Mouse (Mus musculus) brain, embryonic 18.5 days (tissue): ENCODE data around the gene Btd.
"Not testable (repeated sequence)": the region's sequence is repeated elsewhere in the genome, so short reads cannot be mapped to it uniquely, and the experiment has no call there.

Experiments used
- DNase-seq: peaks from one replicate; pipeline ENCODE4 v3.0.0-alpha.2; 2012; ENCODE audit warnings: low read depth, low spot score

Gene Btd

DNA sequence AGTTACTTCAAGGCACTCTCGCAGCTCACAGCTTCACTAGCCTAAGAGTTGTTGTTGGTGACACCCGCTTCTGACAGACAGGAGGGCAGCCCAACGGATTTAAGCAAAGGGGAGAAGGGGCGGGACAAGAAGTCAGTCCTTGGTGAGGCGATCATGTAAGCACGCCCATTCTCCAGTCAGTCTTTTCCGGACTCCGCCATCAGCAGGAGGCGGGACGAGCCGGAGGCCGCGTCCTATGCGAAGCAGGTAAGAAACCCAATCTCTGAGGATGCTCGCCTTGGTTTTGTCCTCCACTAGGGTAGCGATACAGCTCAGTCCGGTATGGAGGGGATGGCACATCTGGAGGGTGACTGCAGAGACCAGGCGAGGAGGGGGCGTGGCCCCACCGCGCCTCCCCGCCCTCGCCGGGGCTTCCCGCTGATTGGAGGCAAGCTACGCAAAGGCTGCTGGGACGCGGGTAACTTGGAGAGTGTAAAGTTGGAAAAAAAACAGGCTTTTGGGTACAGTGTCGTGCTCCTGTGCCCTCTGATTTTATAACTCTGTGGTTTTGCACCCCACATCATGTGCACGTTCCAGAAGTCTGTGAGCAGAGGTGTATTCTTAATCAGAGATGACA, at the start of gene Btd, which contains the start of gene Hacl1:
TSS of gene Btd (plus strand) at position 139 of the 616 bp plus-strand sequence.
TSS of gene Hacl1 (minus strand) at position 397 of the 616 bp plus-strand sequence.
- DNase-seq = peak; percentile 84

DNA sequence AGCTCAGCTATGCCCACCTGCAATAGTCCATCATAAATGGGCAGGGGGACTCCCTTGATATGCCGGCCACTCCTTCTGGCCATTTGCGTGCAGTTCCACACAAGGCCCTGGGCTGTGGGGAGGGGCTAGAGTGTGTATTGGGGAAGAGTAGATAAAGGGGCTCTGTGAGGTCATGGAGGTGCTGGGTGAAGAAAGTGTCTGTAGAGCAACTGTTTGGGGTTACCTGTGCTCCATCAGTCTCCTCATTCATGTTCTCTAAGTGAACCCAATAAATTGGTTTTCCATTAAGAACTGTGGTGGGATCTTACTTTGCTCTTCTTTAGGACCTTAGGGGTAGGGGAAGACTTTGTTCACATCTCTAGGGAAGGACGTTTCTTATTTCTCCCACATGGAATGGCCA, 49.6 kb upstream of the Btd start, which contains the start of gene Colq:
TSS of gene Colq (minus strand) at position 101 of the 400 bp plus-strand sequence.
- no peak for DNase-seq

DNA sequence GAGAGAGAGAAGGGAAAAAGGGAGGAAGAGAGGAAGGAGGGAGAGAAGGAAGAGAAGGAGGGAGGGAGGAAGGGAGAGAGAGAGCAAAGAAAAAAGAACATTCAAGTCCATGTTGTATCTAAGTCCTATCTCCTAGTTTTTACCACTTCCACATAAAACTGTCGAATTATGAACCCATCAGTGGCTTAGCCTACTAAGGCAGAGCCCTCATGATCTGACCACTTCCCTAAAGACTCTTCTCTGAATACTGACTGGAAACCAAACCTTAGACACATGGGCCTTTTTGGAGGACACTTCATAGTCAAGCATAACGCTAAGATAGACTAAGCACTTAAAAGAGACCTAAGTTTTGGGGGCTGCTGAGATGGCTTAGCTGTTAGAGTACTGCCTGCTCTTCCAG, 47.8 kb upstream of the Btd start:
- DNase-seq = no peak

DNA sequence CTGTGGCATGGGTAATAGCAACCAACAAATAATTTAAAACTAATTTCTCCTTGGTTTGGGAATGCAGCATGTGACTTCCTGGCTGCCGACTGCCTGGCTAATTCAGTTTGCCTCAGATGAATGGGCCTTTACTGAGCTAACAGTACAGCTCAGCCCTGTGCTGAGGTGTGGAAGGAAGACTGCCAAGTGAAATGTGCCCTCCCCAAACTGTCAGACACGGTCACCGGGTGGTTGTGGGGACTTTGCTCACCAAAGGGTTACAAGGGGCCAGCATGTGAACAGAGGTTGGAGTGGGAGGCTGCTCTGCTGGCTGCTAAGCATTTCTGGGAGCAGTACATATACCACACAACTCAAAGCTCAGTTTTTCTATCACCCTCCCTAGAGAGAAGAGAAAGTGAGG, 46.1 kb upstream of the Btd start:
- no peak for DNase-seq

DNA sequence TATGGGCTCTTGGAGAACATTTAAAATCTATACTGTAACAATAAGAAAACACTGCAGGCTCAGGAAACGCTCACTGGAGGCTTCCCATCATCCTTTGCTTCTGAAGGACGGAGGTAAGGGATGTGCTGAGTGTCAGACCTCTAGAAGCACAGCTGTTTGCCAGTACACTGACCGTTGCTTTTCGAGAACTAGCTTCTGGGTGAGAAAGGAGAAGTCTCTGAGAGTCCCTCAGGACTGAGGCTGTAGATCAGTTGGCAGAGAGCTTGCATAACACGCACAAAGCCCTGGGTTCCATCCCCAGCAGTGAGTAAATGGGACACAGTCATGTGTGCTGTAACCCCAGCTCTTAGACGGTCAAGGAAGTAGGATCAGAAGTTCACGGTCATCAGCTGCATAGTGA, 44.4 kb upstream of the Btd start:
- DNase-seq = no peak

DNA sequence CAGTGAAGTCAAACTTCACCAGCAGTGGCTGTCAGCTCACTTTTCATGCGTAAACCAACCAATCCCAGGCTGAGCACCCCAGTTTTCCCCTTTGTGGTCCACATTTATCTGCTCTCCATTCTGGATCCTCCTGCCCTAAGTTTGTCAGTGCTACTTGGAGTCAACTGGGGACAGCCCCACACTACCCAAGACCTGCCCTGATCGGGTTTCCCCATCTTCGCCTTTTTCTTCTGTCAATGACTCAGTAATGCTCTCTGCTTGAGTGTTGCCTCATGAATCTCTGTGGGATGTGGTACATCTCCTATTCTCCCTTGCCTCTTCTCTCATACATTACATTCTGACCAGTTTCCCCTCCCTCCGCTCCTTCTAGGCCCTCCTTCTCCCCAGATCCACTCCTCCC, 43.4 kb upstream of the Btd start:
- DNase-seq = no peak

DNA sequence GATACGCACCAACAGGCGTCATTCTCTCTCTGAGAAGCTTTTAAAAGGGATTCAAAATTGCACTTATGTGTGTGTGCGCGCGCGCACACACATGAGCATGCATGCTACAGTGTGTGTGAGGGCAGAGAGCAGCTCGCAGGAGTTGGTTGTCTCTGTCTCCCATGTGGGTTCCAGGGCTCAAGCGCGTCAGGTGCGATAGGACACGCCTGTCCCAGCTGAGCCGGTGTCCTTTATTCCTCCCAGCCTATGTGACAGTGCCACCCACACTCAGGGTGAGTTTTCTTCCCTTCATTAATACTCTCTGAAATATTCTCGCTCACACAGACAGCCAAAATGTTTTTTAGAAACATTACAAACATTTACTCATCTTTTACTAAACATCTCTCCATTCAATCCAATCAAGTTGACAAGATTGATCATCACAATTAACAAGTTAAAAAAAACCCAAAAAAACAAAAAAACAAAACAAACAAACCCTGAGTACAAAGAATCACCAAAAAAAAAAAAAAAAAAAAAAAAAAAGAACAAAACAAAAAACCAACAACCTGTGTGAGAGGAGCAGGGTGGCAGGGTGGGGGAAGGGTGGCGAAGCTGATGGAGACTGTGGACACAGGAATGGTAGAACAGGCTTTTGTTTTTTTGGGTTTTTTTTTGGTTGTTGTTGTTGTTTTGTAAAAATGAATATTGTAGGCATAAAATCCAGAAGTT, 38.8 kb upstream of the Btd start:
- DNase-seq = no peak

DNA sequence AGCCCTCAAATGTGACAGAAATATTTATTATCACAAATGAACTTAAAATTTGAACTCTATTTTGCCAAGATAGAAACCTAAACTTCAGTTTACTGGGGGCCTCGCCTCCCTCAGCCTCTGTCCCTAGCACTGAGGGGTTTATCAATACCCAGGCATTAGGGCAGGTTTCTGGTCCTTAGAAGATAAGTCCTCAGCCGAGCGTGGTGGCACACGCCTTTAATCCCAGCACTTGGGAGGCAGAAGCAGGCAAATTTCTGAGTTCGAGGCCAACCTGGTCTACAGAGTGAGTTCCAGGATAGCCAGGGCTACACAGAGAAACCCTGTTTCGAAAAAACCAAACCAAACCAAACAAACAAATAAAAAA, 38.2 kb upstream of the Btd start:
- DNase-seq = not testable (repeated sequence)

DNA sequence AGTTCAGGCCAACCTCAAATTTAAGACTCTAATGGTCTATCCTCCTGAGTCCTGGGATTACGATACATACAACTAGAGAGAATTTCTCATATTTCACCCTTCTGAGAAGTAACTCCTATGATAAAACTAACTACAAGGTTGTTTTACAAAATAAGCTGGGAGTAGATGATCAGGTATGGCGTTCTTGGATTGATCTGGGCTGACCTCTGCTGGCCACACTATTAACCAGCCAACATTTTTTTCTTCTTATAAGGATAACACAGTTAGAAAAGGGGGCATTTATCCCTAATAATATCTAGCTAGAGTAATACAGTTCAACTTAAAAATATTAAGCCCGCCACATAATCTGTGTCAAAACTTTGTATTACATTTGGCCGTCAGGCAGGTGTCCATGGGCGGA, 35.9 kb upstream of the Btd start:
- DNase-seq = no peak

DNA sequence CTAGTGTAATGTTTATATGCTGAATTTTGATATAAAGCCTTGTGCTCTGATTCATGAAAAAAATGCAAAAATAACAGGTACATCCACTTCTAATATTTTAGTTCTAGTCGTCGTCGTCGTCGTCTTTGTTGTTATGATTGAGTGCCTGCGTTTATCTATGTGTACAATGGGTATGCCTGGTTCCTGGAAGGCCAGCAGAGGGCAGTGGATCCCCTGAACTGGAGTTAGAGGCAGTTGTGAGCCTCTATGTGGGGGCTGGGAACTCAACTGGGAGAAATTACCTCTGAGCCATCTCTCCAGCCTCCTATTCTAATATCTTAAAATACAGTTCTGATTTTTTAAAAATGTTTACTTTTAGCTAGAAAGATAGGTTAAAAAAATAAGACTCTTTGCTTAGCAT, 35.3 kb upstream of the Btd start:
- no peak for DNase-seq

DNA sequence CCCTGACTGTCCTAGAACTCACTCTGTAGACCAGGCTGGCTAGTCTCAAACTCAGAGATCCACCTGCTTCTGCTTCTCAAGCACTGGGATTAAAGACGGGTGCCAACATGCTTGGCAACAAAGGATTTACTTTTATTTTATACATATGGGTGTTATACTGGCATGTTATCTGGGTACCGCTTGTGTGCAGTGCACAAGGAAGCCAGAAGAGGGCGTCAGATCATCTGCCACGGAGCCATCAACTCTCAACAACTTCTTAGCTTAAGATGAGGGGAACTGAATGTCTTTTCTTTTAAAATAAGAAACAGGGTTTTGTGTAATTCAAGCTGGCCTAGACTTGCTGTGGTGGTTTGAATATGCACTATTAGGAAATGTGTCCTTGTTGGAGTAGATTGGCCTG, 28.8 kb upstream of the Btd start:
- DNase-seq = no peak

DNA sequence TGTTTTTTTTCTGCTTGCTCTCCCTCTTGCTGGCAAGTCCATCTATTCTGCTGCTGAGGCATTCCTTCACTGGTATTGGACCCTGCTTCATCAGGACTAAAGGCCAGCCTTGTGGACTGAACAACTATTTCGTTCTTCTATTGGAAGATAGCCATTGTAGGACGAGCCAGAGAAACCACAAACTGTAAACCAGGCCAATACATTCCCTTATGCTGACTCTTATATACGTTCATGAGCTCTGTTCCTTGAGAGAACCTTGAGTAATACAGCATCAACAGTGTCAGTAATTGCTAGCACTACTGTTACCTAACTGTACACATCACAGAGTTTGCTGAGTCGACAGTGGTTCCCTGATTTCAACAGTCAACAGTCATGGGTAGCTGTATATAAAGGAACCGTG, 27.2 kb upstream of the Btd start:
- no peak for DNase-seq

DNA sequence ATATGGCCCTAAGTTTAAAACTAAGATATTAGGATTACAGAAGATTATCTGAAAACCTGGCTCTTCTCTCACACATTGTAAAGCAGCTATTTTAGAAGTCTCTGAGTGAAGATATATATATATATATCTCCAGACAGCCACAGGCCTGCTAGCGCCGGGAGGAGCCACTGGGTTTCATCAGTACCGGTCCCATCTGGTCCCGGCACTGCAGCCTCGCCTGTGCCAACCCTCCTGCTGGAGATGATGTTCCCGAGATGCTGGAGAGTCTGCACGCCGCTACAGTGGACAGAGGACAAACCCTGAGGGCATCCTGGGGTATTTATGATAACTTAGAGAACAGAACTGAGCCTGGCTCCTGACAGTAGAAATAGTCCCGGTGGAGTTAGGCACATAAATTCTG, 23.6 kb upstream of the Btd start:
- DNase-seq = no peak

DNA sequence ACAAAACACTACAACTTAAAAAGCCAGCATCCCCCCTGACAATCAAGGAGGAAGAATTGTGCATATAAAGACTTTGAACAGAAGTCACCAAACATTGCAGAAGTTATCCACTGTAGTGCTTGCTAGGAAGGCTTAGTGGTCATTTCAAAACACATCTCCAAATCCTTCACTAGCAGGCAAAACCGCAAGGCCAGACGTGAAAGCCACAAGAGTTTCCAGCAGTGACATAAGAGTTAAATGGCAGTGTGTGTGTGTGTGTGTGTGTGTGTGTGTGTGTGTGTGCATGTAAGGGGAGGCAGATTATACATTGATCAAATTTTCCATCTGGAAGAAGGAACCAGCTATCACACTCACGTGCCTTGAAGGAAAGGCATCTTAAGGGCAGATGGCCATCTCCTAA, 22.8 kb upstream of the Btd start:
- DNase-seq = no peak

DNA sequence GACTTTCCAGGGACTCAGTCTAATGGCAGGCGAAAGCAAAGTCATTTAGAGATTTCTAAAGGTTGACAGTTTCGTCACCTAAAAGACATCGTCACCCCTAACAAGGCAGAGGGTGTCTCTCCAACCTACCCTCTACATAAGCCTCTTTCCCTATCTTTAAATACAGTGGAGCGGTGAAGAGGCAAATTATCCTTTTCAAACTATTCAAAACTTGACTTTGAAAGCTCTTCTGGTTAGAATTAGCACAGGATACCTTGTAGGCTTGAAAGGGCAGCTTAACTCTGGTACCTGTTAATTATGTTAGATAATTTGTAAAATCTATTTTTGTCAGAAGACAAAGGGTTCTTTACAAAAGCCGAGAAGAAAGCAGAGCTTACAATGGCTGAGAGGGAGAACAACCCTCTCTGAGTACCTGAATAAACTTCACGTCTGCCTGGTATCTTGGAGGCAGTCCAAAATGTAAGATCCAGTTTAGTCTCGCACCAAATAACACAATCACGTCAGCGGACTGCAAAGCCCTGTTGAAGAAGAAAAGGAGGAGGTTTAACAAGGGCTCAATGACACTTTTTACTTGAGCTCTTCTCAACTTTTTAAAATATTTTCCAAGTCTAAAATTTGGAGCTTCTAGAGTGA, 20.1 kb upstream of the Btd start:
- DNase-seq = no peak

DNA sequence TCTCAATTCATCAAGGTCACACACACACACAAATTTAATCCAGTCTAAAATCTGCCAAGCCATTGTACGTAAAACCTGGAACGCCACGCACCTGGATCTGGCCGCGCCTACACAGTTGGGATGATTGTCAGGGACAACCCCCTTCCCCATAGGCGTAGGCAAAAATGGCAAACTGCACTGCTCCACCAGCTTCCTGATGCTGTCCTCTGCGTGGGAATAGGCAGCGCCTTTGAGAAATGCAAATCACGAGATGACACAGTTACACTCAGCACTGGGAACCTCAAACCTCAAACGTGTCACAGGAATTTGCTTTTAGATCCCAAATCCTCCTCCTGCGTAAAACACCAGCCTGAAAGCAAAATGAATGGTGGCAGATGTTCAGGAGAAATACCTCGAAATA, 18.1 kb upstream of the Btd start:
- no peak for DNase-seq

DNA sequence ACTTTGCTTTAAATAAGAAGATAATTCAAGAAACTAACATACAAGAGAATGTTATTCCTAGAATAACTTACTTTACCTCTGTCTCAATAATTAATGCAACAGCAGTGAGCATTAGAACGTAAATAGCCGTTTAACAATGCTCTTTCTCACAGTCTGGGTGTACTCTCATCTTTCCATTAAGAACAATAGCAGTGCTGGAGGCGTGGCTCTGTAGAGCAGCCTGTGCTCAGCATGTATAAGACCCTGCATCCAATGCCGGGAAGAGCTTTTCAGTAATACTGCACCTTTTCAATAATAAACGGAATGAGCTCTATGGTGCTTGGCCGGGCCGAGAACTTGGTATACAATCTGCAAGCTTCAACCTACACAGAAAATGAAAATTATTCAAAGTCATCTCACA, 10.2 kb upstream of the Btd start:
- no peak for DNase-seq

DNA sequence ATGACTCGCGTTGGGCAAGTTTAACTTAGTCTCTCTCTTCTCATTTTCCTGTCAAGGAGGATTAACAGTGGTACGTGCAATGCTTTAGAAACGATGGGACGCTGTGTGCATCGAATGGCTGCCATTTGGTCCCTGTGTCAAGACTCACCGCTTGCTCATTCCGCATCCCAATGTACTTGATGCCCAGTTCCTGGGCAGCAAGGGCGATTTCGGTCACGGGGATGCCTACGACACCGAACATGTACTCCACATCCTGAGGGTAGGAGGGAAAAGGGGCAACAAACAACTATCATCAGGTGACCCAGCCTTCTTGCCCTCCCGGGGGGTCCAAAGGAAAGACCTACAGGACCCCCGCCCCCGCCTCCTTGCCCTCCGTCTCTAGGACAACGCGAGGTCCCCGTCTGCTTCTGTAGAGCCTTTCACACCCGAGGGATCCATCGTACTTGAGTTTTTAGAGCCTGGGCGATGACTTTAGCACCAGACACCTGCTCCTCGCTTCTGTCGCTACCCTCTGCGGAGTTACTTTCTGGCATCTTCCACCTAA, 410 bp upstream of the Btd start, which contains the start of gene Gm49387:
TSS of gene Gm49387 (minus strand) at position 533 of the 544 bp plus-strand sequence.
- DNase-seq = no peak

DNA sequence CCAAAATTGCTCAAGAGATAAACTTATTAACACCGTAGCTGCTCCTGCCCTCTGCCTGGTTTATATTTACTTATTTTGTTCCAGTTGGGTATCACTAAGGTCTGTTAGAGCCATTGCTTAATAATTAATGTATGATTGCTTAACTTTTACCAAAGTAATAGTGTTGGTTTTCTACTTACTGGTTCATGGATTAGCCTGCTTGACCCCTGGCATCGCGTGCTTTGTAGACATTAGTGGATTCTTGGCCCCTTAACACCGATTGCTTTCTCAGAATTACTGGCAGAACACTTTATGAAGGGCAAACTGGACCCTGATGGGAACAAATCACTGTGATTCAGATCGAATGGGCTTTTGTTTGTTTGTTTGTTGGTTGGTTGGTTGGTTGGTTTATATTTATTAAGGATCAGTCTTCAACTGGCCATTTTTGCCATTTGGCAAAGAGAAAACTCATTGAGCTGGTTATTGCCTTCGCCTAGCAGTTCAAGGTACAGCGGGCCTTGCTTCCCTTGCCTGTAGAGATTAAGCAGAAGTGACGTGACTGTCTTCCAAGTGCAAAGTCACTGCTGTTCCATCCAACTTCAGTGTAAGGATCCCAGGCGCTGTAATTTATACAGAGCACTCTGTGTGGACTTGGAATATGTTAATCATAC, 803 bp downstream of the Btd start:
- no peak for DNase-seq

DNA sequence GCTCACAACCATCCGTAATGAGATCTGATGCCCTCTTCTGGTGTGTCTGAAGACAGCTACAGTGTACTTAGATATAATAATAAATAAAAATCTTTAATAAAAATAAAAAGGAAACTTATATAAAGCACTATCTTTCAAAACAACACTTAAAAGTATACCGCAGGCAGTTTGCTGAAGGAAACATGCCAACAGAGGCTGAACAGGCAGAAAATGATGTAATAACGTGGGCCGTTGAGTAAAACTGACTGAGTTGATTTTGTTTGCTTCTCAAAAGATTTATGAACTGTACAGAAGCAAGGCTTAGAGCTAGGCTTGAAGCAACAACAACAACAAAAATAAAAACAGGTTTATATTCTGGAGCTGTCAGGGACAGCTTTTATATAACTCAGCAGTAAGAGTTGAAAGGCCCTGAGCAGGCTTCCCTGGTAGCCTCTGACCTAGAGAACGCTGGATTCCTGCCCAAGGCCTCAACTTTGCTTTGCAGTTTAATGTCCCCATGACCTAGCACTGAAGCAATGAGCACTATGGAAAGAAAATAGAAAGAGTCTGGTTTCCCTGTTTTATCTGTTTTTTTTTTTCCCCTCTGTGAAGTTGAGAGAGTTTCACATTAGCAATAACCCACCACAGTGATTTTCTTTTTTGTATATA, 3.5 kb downstream of the Btd start:
- DNase-seq = no peak

DNA sequence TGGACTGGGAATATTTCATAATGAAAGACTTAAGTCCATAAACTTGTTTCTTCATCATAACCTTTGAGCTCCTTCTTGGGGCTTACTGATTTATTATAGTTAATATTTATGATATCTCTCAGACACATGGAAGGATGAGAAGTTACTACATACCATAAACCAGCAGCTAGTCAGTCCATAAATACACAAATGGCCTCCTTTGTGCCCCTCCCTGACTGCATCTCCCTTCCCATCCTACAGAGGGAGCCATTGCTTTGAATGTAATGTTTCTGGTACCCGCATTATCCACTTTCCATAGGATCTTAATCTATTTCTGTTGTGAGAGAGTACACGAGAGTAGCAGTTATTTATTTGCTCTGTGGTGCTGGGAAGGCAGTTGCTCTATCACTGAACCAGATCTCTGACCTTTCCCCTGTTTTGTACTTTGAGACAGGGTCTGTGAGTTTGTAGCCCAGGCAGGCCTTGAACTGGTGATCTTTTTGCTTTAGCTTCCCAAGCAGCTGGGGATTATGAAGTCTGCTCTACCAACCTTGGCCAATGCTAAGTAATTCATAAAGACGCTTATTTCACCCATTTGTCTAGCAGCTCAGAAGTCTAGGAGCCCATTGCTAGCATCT, 4.2 kb downstream of the Btd start:
- DNase-seq = no peak
